Mouse (Mus musculus): ENCODE data around the gene Agpat1. TPM values are rescaled to one million over a fixed set of nuclear protein-coding genes. Genes with fewer than 3 reads are reported as not detected.

Gene Agpat1
- polyA plus RNA-seq, 1 experiment = 251 TPM

- TF ChIP-seq CTCF (IDR thresholded peaks at IDR 0.05; ENCODE audit: borderline replicate concordance, extremely low read depth, insufficient read depth, insufficient read length) (no peak), POLR2A (IDR thresholded peaks at IDR 0.05; ENCODE audit: borderline replicate concordance, extremely low read depth, insufficient read depth, insufficient read length, poor library complexity, severe bottlenecking) (no peak)
- DNase-seq (ENCODE audit: low read depth) = no peak
Observed at GRCm38 (mm10) chr17:34658145-34658544, 54.1 kb downstream of the Agpat1 start.

DNA sequence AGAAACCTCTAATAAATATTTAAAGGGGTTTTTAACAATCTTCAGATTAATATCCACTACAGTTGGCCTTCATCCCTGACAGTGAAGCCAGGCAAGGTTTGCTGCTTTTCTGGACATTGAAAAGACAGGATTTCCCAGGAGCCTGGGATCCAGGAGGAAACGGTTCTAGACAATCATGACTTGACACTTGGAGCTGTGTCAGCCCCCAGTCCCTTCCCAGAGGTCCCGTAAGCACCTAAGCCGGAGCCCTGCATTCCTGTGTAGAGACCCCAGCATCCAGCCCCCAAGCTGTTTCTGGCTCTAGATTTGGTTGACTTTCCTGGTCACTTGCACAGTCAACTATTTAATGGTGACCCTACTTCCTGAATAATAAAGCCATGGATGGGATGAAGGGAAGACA, 54.5 kb downstream of the Agpat1 start:
- DNase-seq (ENCODE audit: low read depth) = no peak
- TF ChIP-seq POLR2A (IDR thresholded peaks at IDR 0.05; ENCODE audit: borderline replicate concordance, extremely low read depth, insufficient read depth, insufficient read length, poor library complexity, severe bottlenecking) = no peak
- TF ChIP-seq CTCF (IDR thresholded peaks at IDR 0.05; ENCODE audit: borderline replicate concordance, extremely low read depth, insufficient read depth, insufficient read length) = no peak

DNA sequence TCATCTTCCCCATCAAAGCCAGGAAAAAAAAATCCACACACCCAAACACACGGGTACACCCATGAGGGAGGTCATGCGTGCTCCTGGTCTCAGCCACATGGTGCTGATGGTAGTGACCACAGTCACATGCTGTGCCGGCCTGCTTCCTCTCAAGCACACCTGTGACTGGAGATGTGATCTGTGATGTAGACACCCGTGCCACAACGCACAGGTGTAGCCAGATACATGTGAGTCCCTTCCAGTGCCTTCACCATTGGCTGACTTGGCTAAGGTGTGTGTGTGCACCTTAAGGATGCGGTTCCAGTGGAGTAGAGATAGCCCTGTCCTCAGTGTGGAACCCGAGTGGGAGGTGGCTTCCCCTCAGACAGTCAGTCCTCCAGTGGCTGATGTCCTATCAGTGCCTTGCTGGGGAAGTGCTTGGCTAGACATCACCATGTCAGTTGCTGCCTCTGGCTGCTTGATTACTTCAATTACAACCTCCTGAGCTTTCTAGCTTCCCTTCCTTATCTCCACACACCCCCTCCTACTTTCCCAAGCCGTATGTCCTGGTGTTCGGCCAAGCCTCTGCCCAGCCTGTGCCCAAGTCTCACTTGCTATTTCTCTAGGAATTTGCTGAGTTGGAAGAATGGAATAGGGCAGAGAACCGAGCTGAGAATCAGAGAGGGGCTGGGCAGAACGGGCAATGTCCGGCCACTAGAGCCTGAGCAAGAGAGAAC, 55.3 kb downstream of the Agpat1 start:
- no peak for TF ChIP-seq POLR2A (IDR thresholded peaks at IDR 0.05; ENCODE audit: borderline replicate concordance, extremely low read depth, insufficient read depth, insufficient read length, poor library complexity, severe bottlenecking)
- no peak for TF ChIP-seq CTCF (IDR thresholded peaks at IDR 0.05; ENCODE audit: borderline replicate concordance, extremely low read depth, insufficient read depth, insufficient read length)
- DNase-seq (ENCODE audit: low read depth) = no peak

GRCm38 (mm10) chr17:34659897-34660214, 55.8 kb downstream of the Agpat1 start:
- DNase-seq (ENCODE audit: low read depth) = no peak
- TF ChIP-seq CTCF (IDR thresholded peaks at IDR 0.05; ENCODE audit: borderline replicate concordance, extremely low read depth, insufficient read depth, insufficient read length) = no peak

DNA sequence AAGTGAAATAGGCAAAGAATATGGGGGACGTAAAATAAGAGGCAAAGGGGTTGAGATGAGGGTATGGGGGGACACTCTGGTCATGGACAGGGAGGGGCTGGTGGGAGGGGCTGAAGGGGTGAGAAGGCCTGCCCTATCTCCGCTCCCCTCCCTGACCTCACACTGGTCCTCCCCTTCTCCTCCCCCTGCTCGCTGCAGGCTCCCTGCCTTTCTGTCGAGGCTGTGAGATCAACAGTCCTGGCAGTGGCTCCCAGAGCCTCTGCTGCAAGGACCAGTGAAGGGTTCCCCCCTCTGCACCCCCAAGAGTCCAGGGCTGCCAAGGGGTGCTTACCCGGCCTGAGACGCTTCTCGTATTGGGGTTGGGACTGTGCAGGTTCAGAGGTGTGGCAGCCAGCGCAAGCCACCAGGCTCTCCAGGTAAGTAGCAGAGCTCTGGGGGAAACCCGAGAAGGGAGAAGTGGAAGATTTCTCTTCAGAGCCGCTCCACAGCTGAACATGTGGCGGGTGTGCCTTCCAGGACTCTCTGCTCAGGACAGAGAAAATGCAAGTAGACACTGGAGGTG, 56.3 kb downstream of the Agpat1 start:
- no peak for TF ChIP-seq CTCF (IDR thresholded peaks at IDR 0.05; ENCODE audit: borderline replicate concordance, extremely low read depth, insufficient read depth, insufficient read length)
- no peak for TF ChIP-seq POLR2A (IDR thresholded peaks at IDR 0.05; ENCODE audit: borderline replicate concordance, extremely low read depth, insufficient read depth, insufficient read length, poor library complexity, severe bottlenecking)
- DNase-seq (ENCODE audit: low read depth) = no peak

DNA sequence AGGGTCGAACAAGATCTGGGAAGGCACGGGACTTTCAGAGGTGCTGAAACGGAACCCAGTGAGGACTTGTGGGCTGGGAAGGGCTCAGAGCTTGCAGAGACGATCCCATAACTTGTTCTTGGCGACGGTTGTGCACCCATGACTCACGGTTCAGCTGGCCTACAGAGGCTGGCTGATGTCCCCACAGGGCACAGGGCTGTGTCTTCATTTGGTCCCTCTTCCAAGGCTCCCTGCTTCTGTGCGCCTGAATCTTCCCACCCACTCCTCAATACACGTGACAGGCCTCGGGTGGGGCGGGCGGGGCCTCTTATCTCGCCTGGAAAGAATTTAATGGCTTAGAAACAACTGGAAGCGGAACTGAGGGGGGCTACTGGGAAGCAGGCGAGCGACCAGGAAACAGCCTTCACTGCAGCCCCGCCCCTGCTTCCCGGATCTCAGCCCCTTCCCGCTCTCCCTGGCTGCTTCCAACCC, 57.1 kb downstream of the Agpat1 start:
- TF ChIP-seq POLR2A (IDR thresholded peaks at IDR 0.05; ENCODE audit: borderline replicate concordance, extremely low read depth, insufficient read depth, insufficient read length, poor library complexity, severe bottlenecking) (no peak), CTCF (IDR thresholded peaks at IDR 0.05; ENCODE audit: borderline replicate concordance, extremely low read depth, insufficient read depth, insufficient read length) (no peak)
- DNase-seq (ENCODE audit: low read depth) = no peak

GRCm38 (mm10) chr17:34662468-34662867, 58.4 kb downstream of the Agpat1 start:
- no peak for TF ChIP-seq CTCF (IDR thresholded peaks at IDR 0.05; ENCODE audit: borderline replicate concordance, extremely low read depth, insufficient read depth, insufficient read length)
- no peak for TF ChIP-seq POLR2A (IDR thresholded peaks at IDR 0.05; ENCODE audit: borderline replicate concordance, extremely low read depth, insufficient read depth, insufficient read length, poor library complexity, severe bottlenecking)
- no peak for DNase-seq (ENCODE audit: low read depth)

DNA sequence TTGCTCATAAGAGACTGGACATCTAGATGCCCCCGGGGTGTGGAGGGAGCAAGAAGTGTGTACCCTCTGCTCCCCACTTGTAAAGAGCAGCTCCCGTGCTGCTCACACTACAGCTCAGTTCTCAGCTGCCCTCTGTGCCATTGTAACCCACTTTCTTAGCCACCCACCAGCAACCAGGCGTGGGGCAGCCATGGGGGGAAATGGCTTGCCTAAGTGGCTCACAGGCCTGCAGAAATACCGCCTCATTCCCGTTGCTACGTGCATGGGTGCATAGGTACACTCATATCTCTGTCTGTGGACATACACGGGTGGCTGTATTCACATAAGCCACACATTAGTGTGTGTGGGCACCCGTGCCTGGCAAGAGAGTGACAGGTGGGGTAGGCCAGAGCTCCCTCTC, 58.9 kb downstream of the Agpat1 start:
- DNase-seq (ENCODE audit: low read depth) = no peak
- TF ChIP-seq CTCF (IDR thresholded peaks at IDR 0.05; ENCODE audit: borderline replicate concordance, extremely low read depth, insufficient read depth, insufficient read length) (no peak), POLR2A (IDR thresholded peaks at IDR 0.05; ENCODE audit: borderline replicate concordance, extremely low read depth, insufficient read depth, insufficient read length, poor library complexity, severe bottlenecking) (no peak)

Other genes with a start within 250 kb of the Agpat1 start
- 0.03 TPM in 2 replicates for gene Btnl2, start 249.4 kb upstream of the Agpat1 start, polyA plus RNA-seq (2012; rRNA removed)
- gene Btnl1, start 227.1 kb upstream of the Agpat1 start, polyA plus RNA-seq (2012; rRNA removed) = not detected in 2 replicates
- 9.9 and 10.4 TPM in 2 replicates for gene BC051142, start 205.4 kb upstream of the Agpat1 start, polyA plus RNA-seq (2012; rRNA removed)
- gene Btnl4, start 126.9 kb upstream of the Agpat1 start, polyA plus RNA-seq (2012; rRNA removed) = not detected in 2 replicates
- gene Btnl6, start 86.9 kb upstream of the Agpat1 start, polyA plus RNA-seq (2012; rRNA removed) = not detected in 2 replicates
- gene Notch4, start 40.0 kb upstream of the Agpat1 start, polyA plus RNA-seq (2012; rRNA removed) = 13.5 and 15.6 TPM in 2 replicates
- 2.0 and 3.0 TPM in 2 replicates for gene Gpsm3, start 14.5 kb upstream of the Agpat1 start, polyA plus RNA-seq (2012; rRNA removed)
- gene Pbx2, start 13.0 kb upstream of the Agpat1 start, polyA plus RNA-seq (2012; rRNA removed) = 107 and 115 TPM in 2 replicates
- 5.1 and 9.0 TPM in 2 replicates for gene Ager, start 6.4 kb upstream of the Agpat1 start, polyA plus RNA-seq (2012; rRNA removed)
- gene Rnf5, start 572 bp upstream of the Agpat1 start, polyA plus RNA-seq (2012; rRNA removed) = 189 and 227 TPM in 2 replicates
- 9.2 and 10.3 TPM in 2 replicates for gene Egfl8, start 11.7 kb downstream of the Agpat1 start, polyA plus RNA-seq (2012; rRNA removed)
- gene Ppt2, start 24.2 kb downstream of the Agpat1 start, polyA plus RNA-seq (2012; rRNA removed) = 29.3 and 31.7 TPM in 2 replicates
- gene Prrt1, start 25.3 kb downstream of the Agpat1 start, polyA plus RNA-seq (2012; rRNA removed) = 53.2 and 63.8 TPM in 2 replicates
- gene Fkbpl, start 40.5 kb downstream of the Agpat1 start, polyA plus RNA-seq (2012; rRNA removed) = 3.8 and 6.8 TPM in 2 replicates
- gene Atf6b, start 42.9 kb downstream of the Agpat1 start, polyA plus RNA-seq (2012; rRNA removed) = 113 and 133 TPM in 2 replicates
- gene Tnxb, start 66.3 kb downstream of the Agpat1 start, polyA plus RNA-seq (2012; rRNA removed) = 0.33 and 0.70 TPM in 2 replicates
- 0.04 TPM in 2 replicates for gene C4b, start 139.6 kb downstream of the Agpat1 start, polyA plus RNA-seq (2012; rRNA removed)
- 0.04 TPM in 2 replicates for gene Cyp21a1, start 200.3 kb downstream of the Agpat1 start, polyA plus RNA-seq (2012; rRNA removed)
- 57.1 and 75.0 TPM in 2 replicates for gene Stk19, start 232.7 kb downstream of the Agpat1 start, polyA plus RNA-seq (2012; rRNA removed)
- 73.5 and 101 TPM in 2 replicates for gene Dxo, start 232.8 kb downstream of the Agpat1 start, polyA plus RNA-seq (2012; rRNA removed)
- gene Skiv2l, start 245.9 kb downstream of the Agpat1 start, polyA plus RNA-seq (2012; rRNA removed) = 88.8 and 119 TPM in 2 replicates
- gene Nelfe, start 246.1 kb downstream of the Agpat1 start, polyA plus RNA-seq (2012; rRNA removed) = 62.1 and 66.0 TPM in 2 replicates